Mouse (Mus musculus) embryonic facial prominence, embryonic 10.5 days (tissue): ENCODE data around the gene Edar. TPM values are rescaled to one million over a fixed set of nuclear protein-coding genes. Genes with fewer than 3 reads are reported as not detected.

ENCODE experiments used
- DNase-seq: peaks from one replicate; pipeline ENCODE4 v3.0.0-alpha.2; 2017; ENCODE audit warnings: low spot score
- H3K27ac ChIP-seq: fragments of 300-500 bp; sonication (generic); replicated peaks from 2 replicates; pipeline ENCODE4 v1.5.1; 2016; ENCODE audit warnings: mild to moderate bottlenecking
- H3K27me3 ChIP-seq: fragments of 300-500 bp; sonication (generic); replicated peaks from 2 replicates; pipeline ENCODE4 v1.6.1; 2016; ENCODE audit warnings: low read depth, mild to moderate bottlenecking; ENCODE audit not compliant: poor library complexity, severe bottlenecking
- H3K36me3 ChIP-seq: fragments of 300-500 bp; sonication (generic); replicated peaks from 2 replicates; pipeline ENCODE4 v1.6.1; 2016; ENCODE audit warnings: mild to moderate bottlenecking, moderate library complexity
- H3K4me1 ChIP-seq: fragments of 300-500 bp; sonication (generic); 2 replicates; pipeline ENCODE4 v1.6.1; 2016
- H3K4me3 ChIP-seq: fragments of 300-500 bp; sonication (generic); 2 replicates; pipeline ENCODE4 v1.5.1; 2016; ENCODE audit warnings: mild to moderate bottlenecking, moderate library complexity
- H3K9me3 ChIP-seq: fragments of 300-500 bp; sonication (generic); 2 replicates; pipeline ENCODE4 v1.6.1; 2016; ENCODE audit warnings: mild to moderate bottlenecking
- WGBS: fragments of 180-500 bp; shearing (Covaris S2); methylation state at CpG from one replicate; pipeline ENCODE4 v1.1.7; 2016; 5-methylcytosine and 5-hydroxymethylcytosine counted together
- polyA plus RNA-seq: library from polyadenylated mRNA; unstranded; fragments of >200 nt; fragmentation: Nextera tagmentation; extraction: Ambion mirVana; gene quantifications from 2 replicates; pipeline ENCODE4 v1.2.1, GENCODE M21; 2016

Gene Edar
- polyA plus RNA-seq, 1 experiment from 2014 or later: 0.57 TPM

DNA sequence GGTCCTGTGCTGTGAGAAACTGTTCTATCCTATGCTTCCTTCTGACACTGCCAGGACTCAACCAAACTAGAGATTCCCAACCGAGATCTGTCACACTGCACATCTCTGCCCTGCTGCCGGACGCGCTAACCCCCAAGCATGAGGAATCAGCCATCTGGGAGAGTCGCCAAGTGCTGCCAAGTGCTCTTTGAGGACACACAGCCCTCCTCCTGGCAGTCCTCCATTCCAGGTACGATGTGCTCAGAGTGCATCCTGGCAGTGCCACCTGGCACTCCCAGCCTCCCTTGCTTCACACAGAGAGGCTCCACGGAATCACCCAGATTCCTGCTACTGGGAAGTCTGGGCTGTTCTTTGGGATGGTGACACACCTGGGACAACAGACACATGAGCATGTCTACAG lies 31.3 kb downstream of the Edar start:
- H3K9me3 ChIP-seq: no peaks in the 10 kb centered on the region
- no peaks in the 10 kb centered on the region for H3K36me3 ChIP-seq
- H3K27me3 ChIP-seq: no peaks in the 10 kb centered on the region
- WGBS: 90% methylated on average over 7 of the region's 7 CpGs
- H3K4me3 ChIP-seq: no peak overlapping the region
- DNase-seq: no peak
- H3K4me1 ChIP-seq: peaks cover 37% of the 10 kb centered on the region
- H3K27ac ChIP-seq: no peak overlapping the region

DNA sequence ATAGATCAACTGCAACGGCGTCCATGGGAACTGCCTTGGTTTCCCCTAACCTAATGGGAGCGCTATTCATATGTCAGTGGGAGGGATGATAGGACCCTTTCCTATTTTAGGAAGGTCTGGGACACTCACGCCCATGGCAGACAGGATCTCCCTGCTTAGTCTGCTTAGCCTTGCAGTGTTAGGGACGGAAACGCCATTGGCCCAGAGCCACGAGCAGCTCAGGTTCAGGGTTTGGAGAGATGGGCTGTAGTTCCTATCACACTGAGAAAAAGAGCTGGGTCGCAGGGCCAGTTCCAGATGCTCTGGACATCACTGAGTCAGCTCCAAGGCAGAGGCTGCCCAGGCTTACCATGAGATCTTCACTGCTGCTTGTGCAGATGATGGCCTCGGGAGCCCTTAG lies 32.5 kb downstream of the Edar start:
- 85% methylated on average over 9 of the region's 9 CpGs for whole genome bisulfite sequencing

DNA sequence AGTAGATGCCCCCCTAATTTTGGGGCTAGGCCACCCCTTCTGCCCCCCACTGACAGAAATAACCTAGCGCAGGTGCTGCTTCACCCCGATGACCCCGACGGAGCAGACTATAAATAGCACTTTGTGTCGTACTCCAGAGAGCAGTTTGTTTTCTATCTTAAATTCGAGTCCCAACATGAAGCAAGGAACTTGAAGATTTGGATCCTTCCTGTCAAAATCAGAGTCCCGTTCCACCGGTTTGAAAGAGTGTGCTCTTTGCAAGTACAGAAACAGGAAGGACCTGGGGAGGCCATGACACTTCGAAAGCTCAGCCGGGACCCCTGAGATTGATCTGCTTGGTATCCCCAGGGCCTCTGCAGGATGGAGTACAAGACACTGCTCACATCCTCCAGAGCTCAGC lies 33.8 kb downstream of the Edar start:
- H3K36me3 ChIP-seq: no peaks in the 10 kb centered on the region
- H3K27ac ChIP-seq: peak overlapping the region; percentile 48; the same call in 1 of the 2 replicates
- no peaks in the 10 kb centered on the region for H3K27me3 ChIP-seq
- peaks cover 45% of the 10 kb centered on the region for H3K4me1 ChIP-seq
- H3K4me3 ChIP-seq: no peak overlapping the region
- peak; percentile 32 for DNase-seq
- H3K9me3 ChIP-seq: no peaks in the 10 kb centered on the region
- WGBS: 63% methylated on average over 10 of the region's 10 CpGs

More for the DNA sequence above, 32.5 kb downstream of the Edar start:
- H3K27me3 ChIP-seq: no peaks in the 10 kb centered on the region
- H3K4me1 ChIP-seq: peaks cover 37% of the 10 kb centered on the region
- H3K9me3 ChIP-seq: no peaks in the 10 kb centered on the region
- peak; percentile 26 for DNase-seq
- peak overlapping the region; percentile 54 for H3K27ac ChIP-seq
- H3K4me3 ChIP-seq: no peak overlapping the region
- no peaks in the 10 kb centered on the region for H3K36me3 ChIP-seq

DNA sequence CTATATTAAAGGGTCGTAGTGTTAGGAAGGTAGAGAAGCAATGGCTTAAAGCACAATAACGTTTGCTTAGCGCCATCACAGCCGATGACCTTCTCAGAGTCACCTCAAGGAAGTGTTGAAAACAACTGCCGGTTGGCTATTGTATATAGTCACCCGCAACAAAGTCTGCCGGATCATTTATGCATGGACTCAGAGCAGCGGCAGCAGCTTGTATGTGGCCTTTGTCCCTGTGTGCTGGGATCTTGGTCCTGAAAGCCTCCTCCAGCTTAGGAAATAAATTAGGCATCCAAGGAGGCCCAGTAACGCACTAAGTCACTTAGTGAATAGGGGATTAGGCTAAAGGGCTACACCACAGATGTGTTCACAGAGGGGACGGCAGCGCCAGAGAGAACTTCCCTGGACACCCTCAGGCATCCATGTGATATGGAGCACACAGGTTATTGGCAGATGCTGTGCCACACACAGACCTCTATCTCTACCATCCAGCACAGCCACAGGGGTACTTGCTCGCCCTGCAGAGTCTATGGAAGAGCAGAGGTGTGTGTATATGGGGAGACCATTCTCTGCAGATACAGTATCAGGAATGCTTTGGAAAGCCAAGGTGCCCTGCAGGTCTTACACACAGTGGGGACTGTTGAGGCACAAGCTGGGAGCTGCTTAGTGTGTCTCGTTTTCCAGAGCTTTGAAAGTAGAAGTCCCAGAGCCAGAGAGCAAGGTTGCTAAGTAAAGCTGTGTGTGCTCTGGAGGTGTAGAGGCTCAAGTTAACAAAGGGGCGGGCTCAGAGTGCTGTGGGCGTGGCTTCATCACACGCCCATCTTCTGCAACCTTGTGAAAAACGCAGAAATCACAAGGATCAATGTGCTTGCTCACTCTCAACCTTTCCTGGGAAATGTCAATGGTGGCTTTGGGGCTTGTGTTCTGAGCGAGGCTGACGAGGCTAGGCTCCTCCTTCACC lies 34.7 kb downstream of the Edar start:
- H3K4me1 ChIP-seq: peaks cover 50% of the 10 kb centered on the region
- WGBS: 42% methylated on average over 19 of the region's 19 CpGs
- no peaks in the 10 kb centered on the region for H3K27me3 ChIP-seq
- H3K27ac ChIP-seq: peak overlapping the region; percentile 48
- no peaks in the 10 kb centered on the region for H3K36me3 ChIP-seq
- H3K4me3 ChIP-seq: no peak overlapping the region
- DNase-seq: peak; percentile 41
- no peaks in the 10 kb centered on the region for H3K9me3 ChIP-seq

DNA sequence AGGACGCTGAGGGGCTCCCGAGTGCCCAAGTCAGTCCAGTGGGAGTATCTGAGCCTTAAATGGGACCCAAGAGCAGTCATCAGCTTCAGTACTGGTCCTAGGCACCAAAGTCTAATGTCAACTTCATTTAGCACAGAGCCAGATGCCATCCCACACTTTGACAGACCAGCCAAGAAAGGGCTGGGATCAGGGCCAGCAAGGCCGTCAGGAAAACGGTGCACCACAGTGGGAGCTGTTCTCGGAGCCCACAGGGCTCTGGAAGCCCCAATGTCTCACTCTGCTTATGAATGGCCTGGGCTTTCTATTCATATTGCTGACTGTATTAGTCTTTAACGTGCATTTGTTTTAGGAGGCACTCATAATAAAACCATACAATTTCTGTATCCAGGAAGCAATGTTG lies 36.2 kb downstream of the Edar start:
- Histone ChIP-seq H3K9me3 (no peaks in the 10 kb centered on the region), H3K36me3 (no peaks in the 10 kb centered on the region), H3K4me3 (no peak overlapping the region), H3K27me3 (no peaks in the 10 kb centered on the region), H3K4me1 (peaks cover 50% of the 10 kb centered on the region), H3K27ac (no peak overlapping the region; the same call in 1 of the 2 replicates)
- 90% methylated on average over 6 of the region's 6 CpGs for WGBS
- DNase-seq: no peak

DNA sequence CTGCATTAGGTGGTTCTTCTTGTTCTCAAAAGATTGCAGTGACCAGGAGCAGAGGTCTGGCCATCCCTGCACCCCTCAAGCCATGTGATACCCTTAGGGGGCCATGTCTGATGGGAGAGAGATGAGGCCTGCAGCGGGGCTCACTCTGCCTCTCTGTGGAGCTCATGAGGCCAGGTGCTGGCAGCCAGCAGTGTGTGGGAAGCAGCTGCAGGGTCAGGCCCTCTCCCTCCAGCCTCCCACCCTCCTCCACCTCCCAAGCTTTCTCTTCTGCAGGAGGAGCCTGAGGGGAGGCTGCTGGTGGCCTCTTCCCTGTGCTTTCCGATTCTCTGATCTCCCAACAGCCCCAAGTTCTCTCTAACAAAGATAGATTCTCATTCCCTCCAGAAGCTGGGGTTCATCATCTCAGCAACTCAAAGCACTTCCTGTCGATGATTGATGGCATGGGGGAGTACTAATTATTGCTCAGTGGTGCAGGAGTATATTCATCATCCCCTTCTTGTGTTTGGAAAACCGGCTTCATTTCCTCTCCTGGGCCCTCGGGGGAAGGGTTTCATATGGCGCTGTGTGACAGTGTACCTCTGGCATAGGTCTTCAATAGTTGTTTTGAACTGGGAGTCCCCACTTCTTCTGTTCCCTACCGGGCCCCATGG lies 38.9 kb downstream of the Edar start:
- Histone ChIP-seq H3K9me3 (no peaks in the 10 kb centered on the region), H3K27ac (peak overlapping the region; percentile 76), H3K4me1 (peaks cover 34% of the 10 kb centered on the region), H3K36me3 (no peaks in the 10 kb centered on the region), H3K4me3 (no peak overlapping the region), H3K27me3 (no peaks in the 10 kb centered on the region)
- DNase-seq: peak; percentile 27
- WGBS: 54% methylated on average over 7 of the region's 7 CpGs

DNA sequence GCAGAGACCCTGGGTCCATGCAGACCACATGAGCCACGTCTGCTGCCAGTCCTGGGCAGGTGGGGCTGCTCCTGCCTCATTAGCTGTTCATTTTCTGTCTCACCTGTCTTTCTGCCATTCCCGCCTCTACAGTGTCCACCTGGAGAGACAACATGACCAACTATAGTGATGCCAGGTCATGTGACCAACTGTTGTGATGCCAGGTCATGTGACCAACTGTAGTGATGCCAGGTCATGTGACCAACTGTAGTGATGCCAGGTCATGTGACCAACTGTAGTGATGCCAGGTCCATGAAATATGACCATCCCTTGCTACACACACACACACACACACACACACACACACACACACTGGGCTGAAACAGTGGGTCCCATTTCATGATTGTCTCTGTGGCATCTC lies 41.9 kb downstream of the Edar start:
- peaks cover 16% of the 10 kb centered on the region for H3K4me1 ChIP-seq
- no peak for DNase-seq
- no peak overlapping the region for H3K4me3 ChIP-seq
- no peaks in the 10 kb centered on the region for H3K27me3 ChIP-seq
- no peaks in the 10 kb centered on the region for H3K36me3 ChIP-seq
- H3K9me3 ChIP-seq: no peaks in the 10 kb centered on the region
- no peak overlapping the region for H3K27ac ChIP-seq
- 86% methylated on average over 2 of the region's 2 CpGs for WGBS

DNA sequence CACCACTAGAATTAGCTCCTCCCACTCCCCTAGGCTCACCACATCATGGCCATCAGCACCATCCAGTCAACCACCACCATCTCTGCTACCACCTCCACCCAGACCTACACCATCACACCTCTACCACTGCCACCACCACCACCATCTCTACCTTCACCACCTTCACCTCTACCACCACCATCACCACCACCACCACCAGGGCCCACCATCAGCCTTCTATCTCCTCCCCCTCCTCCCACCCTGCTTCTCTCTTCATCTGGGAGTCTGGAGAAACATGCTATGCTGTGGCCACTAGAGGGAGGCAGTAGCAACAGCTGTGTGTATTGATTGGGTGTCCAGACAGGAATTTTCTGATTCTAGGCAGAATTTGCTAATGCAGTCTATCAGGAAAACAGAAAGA lies 47.9 kb downstream of the Edar start:
- Histone ChIP-seq H3K36me3 (no peaks in the 10 kb centered on the region), H3K4me1 (peaks cover 3% of the 10 kb centered on the region; the same call in 1 of the 2 replicates), H3K9me3 (no peaks in the 10 kb centered on the region), H3K4me3 (no peak overlapping the region), H3K27ac (no peak overlapping the region), H3K27me3 (no peaks in the 10 kb centered on the region)
- DNase-seq: peak; percentile 52

DNA sequence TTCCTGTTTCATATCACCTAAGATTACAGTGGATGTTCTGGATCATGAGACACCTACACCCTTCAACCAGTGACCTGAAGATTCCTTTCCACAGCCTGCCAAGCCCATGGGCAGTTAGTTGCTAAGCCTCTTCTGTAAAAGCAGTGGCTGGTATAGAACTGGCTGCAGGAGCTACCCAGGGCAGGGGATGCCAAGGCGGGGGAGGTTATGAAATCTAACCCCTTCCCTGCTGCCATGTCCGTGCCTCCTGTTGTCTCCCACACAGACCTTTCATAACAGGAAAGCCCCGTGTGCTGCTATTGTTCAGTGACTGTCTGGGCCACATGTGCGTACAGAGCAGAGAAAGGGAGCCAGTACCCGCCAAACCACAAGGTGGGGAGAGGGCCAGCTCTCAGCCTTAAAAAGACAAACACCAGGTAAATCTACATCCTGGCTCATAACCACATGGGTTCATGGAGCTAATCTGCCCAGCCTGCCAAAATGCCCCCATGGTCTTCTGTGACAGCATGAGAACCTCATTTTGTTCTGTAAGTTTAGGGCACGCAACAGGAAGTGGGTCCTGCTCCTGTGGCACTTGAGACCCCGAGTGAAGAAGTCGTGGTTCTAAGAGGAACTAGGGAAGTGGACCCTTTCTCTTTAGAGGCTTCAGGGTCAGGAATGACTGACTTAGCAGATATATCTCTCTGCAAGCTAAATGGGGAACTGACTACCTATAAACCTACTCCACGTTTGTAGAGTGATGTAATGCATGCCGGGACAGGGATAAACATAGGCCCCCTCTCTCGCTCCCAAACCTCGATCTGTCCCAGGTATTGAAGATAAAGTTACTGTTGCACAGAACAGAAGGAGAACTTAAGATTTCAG lies 50.4 kb downstream of the Edar start:
- H3K27me3 ChIP-seq: no peaks in the 10 kb centered on the region
- no peaks in the 10 kb centered on the region for H3K36me3 ChIP-seq
- no peaks in the 10 kb centered on the region for H3K9me3 ChIP-seq
- H3K27ac ChIP-seq: no peak overlapping the region
- 84% methylated on average over 12 of the region's 12 CpGs for WGBS
- H3K4me1 ChIP-seq: no peaks in the 10 kb centered on the region
- no peak for DNase-seq
- no peak overlapping the region for H3K4me3 ChIP-seq

DNA sequence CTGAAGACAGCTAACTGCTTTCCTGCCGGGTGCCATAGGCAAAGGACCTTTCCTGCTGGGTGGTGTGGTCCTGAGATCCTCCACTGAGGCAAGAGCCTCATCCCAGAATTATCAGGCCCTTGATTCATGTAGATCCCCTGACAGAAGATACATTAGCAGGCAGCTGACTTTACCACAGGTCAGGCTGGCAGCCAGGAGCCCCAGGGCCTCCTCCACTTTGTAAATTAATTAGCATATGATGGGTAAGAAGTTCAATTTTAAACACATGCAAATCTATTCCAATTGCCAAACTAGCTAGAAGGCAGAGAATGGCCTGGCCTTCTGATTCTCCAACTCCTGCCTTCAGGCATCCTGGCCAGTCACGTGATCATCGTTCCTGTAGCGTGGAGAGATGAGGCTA lies 56.2 kb downstream of the Edar start:
- 93% methylated on average over 4 of the region's 4 CpGs for WGBS
- H3K27me3 ChIP-seq: no peaks in the 10 kb centered on the region
- no peak overlapping the region for H3K4me3 ChIP-seq
- H3K36me3 ChIP-seq: no peaks in the 10 kb centered on the region
- no peak for DNase-seq
- H3K4me1 ChIP-seq: no peaks in the 10 kb centered on the region
- H3K9me3 ChIP-seq: no peaks in the 10 kb centered on the region
- no peak overlapping the region for H3K27ac ChIP-seq

DNA sequence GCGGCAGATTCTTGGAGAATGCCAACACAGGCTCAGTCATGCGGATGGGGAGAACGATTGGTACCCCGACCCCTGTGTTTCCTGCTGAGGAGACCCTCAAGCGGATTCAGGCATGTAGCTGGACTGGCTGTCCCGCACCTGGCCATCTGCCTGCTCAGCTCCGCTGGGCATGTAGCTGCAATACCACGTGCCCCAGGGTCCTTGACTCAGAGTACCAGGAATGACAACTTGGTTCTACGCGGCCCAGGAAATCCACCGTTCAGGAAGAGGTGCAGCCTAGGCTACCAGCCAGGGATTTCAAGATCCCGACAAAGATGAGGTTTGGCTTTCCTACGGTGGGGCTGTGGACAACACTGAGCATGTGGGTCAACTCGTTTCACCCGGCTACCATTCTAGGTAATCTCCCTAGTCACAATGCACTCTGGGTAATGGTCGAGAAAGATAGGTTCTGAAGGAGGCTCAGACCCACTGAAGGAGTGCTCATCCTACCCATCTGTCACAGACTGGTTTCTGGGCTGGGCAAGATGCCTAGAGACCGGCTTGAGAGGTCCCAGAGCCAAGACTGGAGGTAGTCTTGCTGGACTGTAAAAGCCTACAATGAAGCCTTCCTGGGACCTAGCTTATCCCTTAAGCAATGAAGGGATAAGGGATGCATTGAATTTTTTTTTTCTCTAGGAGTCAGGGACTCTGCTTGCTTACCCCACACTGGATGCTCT lies 56.8 kb downstream of the Edar start:
- H3K4me1 ChIP-seq: no peaks in the 10 kb centered on the region
- no peak for DNase-seq
- no peak overlapping the region for H3K4me3 ChIP-seq
- WGBS: 89% methylated on average over 17 of the region's 17 CpGs
- no peaks in the 10 kb centered on the region for H3K27me3 ChIP-seq
- H3K27ac ChIP-seq: no peak overlapping the region
- no peaks in the 10 kb centered on the region for H3K36me3 ChIP-seq
- no peaks in the 10 kb centered on the region for H3K9me3 ChIP-seq

DNA sequence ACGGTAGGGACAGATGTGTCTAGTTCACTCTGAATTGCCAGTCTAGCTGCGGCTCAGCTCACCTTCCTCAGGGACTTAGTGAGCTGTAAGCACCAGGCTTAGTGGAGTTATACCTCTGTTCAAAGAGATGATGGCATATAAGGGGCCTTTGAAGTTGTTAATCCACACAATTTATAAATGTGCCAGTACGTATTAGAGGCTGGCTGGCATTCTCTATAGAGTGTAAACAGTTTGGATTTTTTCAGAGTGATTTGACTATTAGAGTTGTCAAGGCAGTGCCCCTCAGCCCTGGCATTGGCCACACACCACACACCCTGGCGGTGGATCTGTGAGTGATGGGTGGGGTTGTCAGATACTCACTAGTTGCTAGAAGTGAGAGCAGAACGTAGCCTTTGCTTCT lies 58.9 kb downstream of the Edar start:
- 86% methylated on average over 5 of the region's 5 CpGs for WGBS
- no peaks in the 10 kb centered on the region for H3K4me1 ChIP-seq
- no peaks in the 10 kb centered on the region for H3K9me3 ChIP-seq
- H3K27ac ChIP-seq: no peak overlapping the region
- H3K4me3 ChIP-seq: no peak overlapping the region
- no peaks in the 10 kb centered on the region for H3K27me3 ChIP-seq
- H3K36me3 ChIP-seq: no peaks in the 10 kb centered on the region
- no peak for DNase-seq
